Mouse (Mus musculus): Measurements from ENCODE around the gene Hdac1.

The Hdac1 gene

GRCm38 (mm10) chr4:129511413-129512096 is 31.0 kb downstream of the Hdac1 start:
- in situ Hi-C loops (cut with MboI): no loop called here

GRCm38 (mm10) chr4:129510723-129511412 is 31.6 kb downstream of the Hdac1 start:
- in situ Hi-C loops (cut with MboI): no loop called here

GRCm38 (mm10) chr4:129509650-129510049 is 32.9 kb downstream of the Hdac1 start:
- in situ Hi-C loops (cut with MboI): no loop called here

GRCm38 (mm10) chr4:129508834-129509600 is 33.5 kb downstream of the Hdac1 start:
- in situ Hi-C loops (cut with MboI): no loop called here

- in situ Hi-C loops (cut with MboI): no loop called here
Measured at GRCm38 (mm10) chr4:129508237-129508515, 34.3 kb downstream of the Hdac1 start.

GRCm38 (mm10) chr4:129507434-129508236 is 34.9 kb downstream of the Hdac1 start:
- in situ Hi-C loops (cut with MboI): no loop called here

GRCm38 (mm10) chr4:129505511-129505910 is 37.0 kb downstream of the Hdac1 start:
- in situ Hi-C loops (cut with MboI): no loop called here

- in situ Hi-C loops (cut with MboI): no loop called here
Measured at GRCm38 (mm10) chr4:129502901-129503444, 39.5 kb downstream of the Hdac1 start.

- in situ Hi-C loops (cut with MboI): no loop called here
Measured at GRCm38 (mm10) chr4:129502327-129502888, 40.1 kb downstream of the Hdac1 start.

- in situ Hi-C loops (cut with MboI): no loop called here
Measured at GRCm38 (mm10) chr4:129500607-129501566, 41.6 kb downstream of the Hdac1 start.

GRCm38 (mm10) chr4:129500017-129500416 is 42.5 kb downstream of the Hdac1 start:
- in situ Hi-C loops (cut with MboI): no loop called here

GRCm38 (mm10) chr4:129498941-129499340 is 43.6 kb downstream of the Hdac1 start:
- in situ Hi-C loops (cut with MboI): no loop called here

- in situ Hi-C loops (cut with MboI): no loop called here
Measured at GRCm38 (mm10) chr4:129496631-129497030, 45.9 kb downstream of the Hdac1 start.

GRCm38 (mm10) chr4:129495672-129496562 is 46.6 kb downstream of the Hdac1 start:
- in situ Hi-C loops (cut with MboI): no loop called here

GRCm38 (mm10) chr4:129494681-129495080 is 47.8 kb downstream of the Hdac1 start:
- in situ Hi-C loops (cut with MboI): no loop called here

GRCm38 (mm10) chr4:129490972-129491880 is 51.3 kb downstream of the Hdac1 start, which contains the start of the genes Tssk3 and Fam229a:
Tssk3 (minus strand) TSS chr4:129491022.
Fam229a (plus strand) TSS chr4:129491190.
- in situ Hi-C loops (cut with MboI): no loop called here

GRCm38 (mm10) chr4:129481090-129481489 is 61.4 kb downstream of the Hdac1 start:
- in situ Hi-C loops (cut with MboI): no loop called here

- in situ Hi-C loops (cut with MboI): no loop called here
Measured at GRCm38 (mm10) chr4:129479863-129480262, 62.6 kb downstream of the Hdac1 start.

All from mature B cell (primary cell).